ENCODE assay signal across 18 mouse cellular contexts in genomic region chr6:88869459-88869858, GRCm38 (mm10). TPM values are rescaled to one million over a fixed set of nuclear protein-coding genes. Genes with fewer than 3 reads are reported as not detected.
DNase-seq lines count a peak whose midpoint lies in the region; ATAC-seq and TF ChIP-seq lines count a peak whose summit lies in the region.
"Had no signal": no experiment of that assay in that cellular context is flagged by ENCODE, and none has a peak within 500 bp of the region (broad histone marks: within the 10 kb centered on the region; RNA-seq: fewer than 3 reads in every experiment).

No protein-coding gene starts in this region.

- H3K27me3 ChIP-seq in lung, postnatal 0 days (replicated peaks; ENCODE audit: insufficient read depth, low read length) = no peaks in the 10 kb centered on the region
- H3K27me3 ChIP-seq: forebrain, embryonic 12.5 days; neural tube, embryonic 12.5 days had no signal

- no peaks in the 10 kb centered on the region for H3K4me1 ChIP-seq in lung, postnatal 0 days (ENCODE audit: insufficient read depth, low read depth, low read length)

- no peak overlapping the region for H3K4me2 ChIP-seq in lung, postnatal 0 days (replicated peaks; ENCODE audit: low read depth, low read length)
- H3K4me2 ChIP-seq: forebrain, embryonic 12.5 days; liver, embryonic 13.5 days; midbrain, embryonic 12.5 days; neural tube, embryonic 12.5 days had no signal

- ATAC-seq in lung, postnatal 0 days = peak; percentile 44; the same call in 1 of the 2 replicates

- no peak overlapping the region for H3K27ac ChIP-seq in lung, postnatal 0 days (ENCODE audit: low read length)
- H3K27ac ChIP-seq: heart, embryonic 10.5 days; limb, embryonic 10.5 days; liver, embryonic 13.5 days; midbrain, embryonic 12.5 days; neural tube, embryonic 12.5 days had no signal

- H3K4me3 ChIP-seq in lung, postnatal 0 days (ENCODE audit: low read depth, low read length) = no peak overlapping the region
- H3K4me3 ChIP-seq: forebrain, embryonic 12.5 days; heart, embryonic 10.5 days; limb, embryonic 10.5 days; liver, embryonic 13.5 days; midbrain, embryonic 12.5 days; neural tube, embryonic 12.5 days had no signal

- no peak for TF ChIP-seq EP300 in lung, postnatal 0 days (IDR thresholded peaks at IDR 0.05)

- DNase-seq in adrenal gland, adult (ENCODE audit: inconsistent age in 2 of 2, low spot score in 1 of 2) = peak; percentile 83 to 85
- no peak for DNase-seq in adrenal gland, postnatal 4 days (ENCODE audit: low spot score in 2 of 2)
- DNase-seq in lung, postnatal 0 days (ENCODE audit: low spot score) = no peak
- no peak for DNase-seq in lung, postnatal 36 days
- DNase-seq in Muller cell, postnatal 12 days (ENCODE audit: inconsistent ontology term) = peak; percentile 38
- peak; percentile 88 for DNase-seq in brain, adult 2 months (ENCODE audit: low read depth, low spot score)
- DNase-seq in spleen, adult 18-20 months = no peak
- no peak for DNase-seq in testis, postnatal 14 days (ENCODE audit: low spot score)
- DNase-seq: gastrocnemius, postnatal 25 days; kidney, adult 9 months; liver, embryonic 13.5 days; retina, postnatal 1 day; thymus, postnatal 25 days had no signal

- H3K9me3 ChIP-seq in lung, postnatal 0 days (ENCODE audit: low read length) = no peaks in the 10 kb centered on the region
- H3K9me3 ChIP-seq: forebrain, embryonic 12.5 days; heart, embryonic 10.5 days; limb, embryonic 10.5 days; liver, embryonic 13.5 days; midbrain, embryonic 12.5 days; neural tube, embryonic 12.5 days had no signal

- TF ChIP-seq CTCF in lung, postnatal 0 days (IDR thresholded peaks at IDR 0.05) = no peak

- 85% methylated on average over 7 of the region's 7 CpGs for WGBS in lung, postnatal 0 days

- no peaks in the 10 kb centered on the region for H3K36me3 ChIP-seq in lung, postnatal 0 days (ENCODE audit: insufficient read depth, low read length)
- H3K36me3 ChIP-seq: heart, embryonic 10.5 days; liver, embryonic 13.5 days had no signal

- H3K9ac ChIP-seq in lung, postnatal 0 days (replicated peaks; ENCODE audit: low read depth) = no peak overlapping the region
- H3K9ac ChIP-seq: forebrain, embryonic 12.5 days; liver, embryonic 13.5 days; midbrain, embryonic 12.5 days; neural tube, embryonic 12.5 days had no signal

RNA-seq across cellular contexts. Expression of gene Podxl2, which starts 5.4 kb away (rescaled TPM):
- total RNA-seq in adrenal gland, postnatal 4 days (2021) = 10 to 100 TPM; 60.1 to 62.8 TPM
- 19.1 and 25.2 TPM in 2 replicates for polyA plus RNA-seq in lung, postnatal 0 days (2015; fragmentation: Nextera tagmentation; extraction: Ambion mirVana)

RNA-seq across cellular contexts. Expression of gene Abtb1, which starts 27.7 kb away (rescaled TPM):
- 10 to 100 TPM; 44.2 to 46.2 TPM for total RNA-seq in adrenal gland, postnatal 4 days (2021)
- polyA plus RNA-seq in lung, postnatal 0 days (2015; fragmentation: Nextera tagmentation; extraction: Ambion mirVana) = 59.5 and 70.3 TPM in 2 replicates

RNA-seq across cellular contexts. Expression of gene Mcm2, which starts 29.1 kb away (rescaled TPM):
- 10 to 100 TPM; 69.6 to 83.3 TPM for total RNA-seq in adrenal gland, postnatal 4 days (2021)
- 14.5 and 15.3 TPM in 2 replicates for polyA plus RNA-seq in lung, postnatal 0 days (2015; fragmentation: Nextera tagmentation; extraction: Ambion mirVana)

RNA-seq across cellular contexts. Expression of gene Tpra1, which starts 32.6 kb away (rescaled TPM):
- total RNA-seq in adrenal gland, postnatal 4 days (2021) = 100 to 1,000 TPM; 112 to 121 TPM
- 72.0 and 78.8 TPM in 2 replicates for polyA plus RNA-seq in lung, postnatal 0 days (2015; fragmentation: Nextera tagmentation; extraction: Ambion mirVana)

Comparison
In these comparisons a context has a peak if more than half of its experiments do, and no peak if none do; other contexts are left out.
1. DNase-seq: peak in adrenal gland, adult (2 of 2), Muller cell, postnatal 12 days (single experiment) and brain, adult 2 months (single experiment); none in adrenal gland, postnatal 4 days (0 of 2), lung, postnatal 0 days (single experiment), lung, postnatal 36 days (single experiment), spleen, adult 18-20 months (0 of 2) and testis, postnatal 14 days (single experiment).